Mouse (Mus musculus): ENCODE results near the gene Prok2.

GRCm38 (mm10) chr6:99751308-99751707, 25.1 kb upstream of the Prok2 start:
- TF ChIP-seq POLR2A (IDR thresholded peaks at IDR 0.05; ENCODE audit: insufficient read depth, low read depth, low read length): no peak
- TF ChIP-seq CTCF (IDR thresholded peaks at IDR 0.05): no peak
